Mouse (Mus musculus) heart, adult 10 weeks (tissue): Measurements from ENCODE around the gene Olfr1199. TPM values are rescaled to one million over a fixed set of nuclear protein-coding genes. Genes with fewer than 3 reads are reported as not detected.

Source experiments
- polyA plus RNA-seq: library from polyadenylated mRNA; stranded (reverse); fragments of 350-450 nt; fragmentation: Illumina TruSeq; extraction: RNeasy Lipid Tissue Mini Kit (QIAGEN cat#74804); gene quantifications from one replicate; pipeline ENCODE4 v1.2.3, GENCODE M21; 2014; ENCODE audit warnings: low read depth, low replicate concordance

Gene Olfr1199
- not detected for polyA plus RNA-seq

DNA sequence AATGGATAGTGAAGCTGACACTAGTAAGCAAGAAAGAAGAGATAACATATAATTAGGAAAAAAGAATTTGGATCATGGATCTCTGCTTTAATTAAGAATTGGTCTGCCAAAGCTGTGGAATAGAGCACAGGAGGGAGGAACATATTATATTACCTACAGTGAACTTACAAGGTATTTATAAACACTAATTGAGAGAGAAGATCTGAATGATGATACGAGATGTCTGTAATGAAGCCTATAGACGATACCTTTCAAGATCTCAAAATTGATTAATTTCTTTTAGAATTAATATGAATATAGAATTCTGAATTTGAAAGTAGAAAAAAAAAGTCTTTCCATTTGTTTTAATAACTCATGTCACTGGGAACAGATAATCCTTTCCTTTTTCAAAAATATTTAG is at the start of gene Olfr1199:
Gene Olfr1199, minus strand, starts transcription at position 101 of the 400 bp plus-strand sequence.

DNA sequence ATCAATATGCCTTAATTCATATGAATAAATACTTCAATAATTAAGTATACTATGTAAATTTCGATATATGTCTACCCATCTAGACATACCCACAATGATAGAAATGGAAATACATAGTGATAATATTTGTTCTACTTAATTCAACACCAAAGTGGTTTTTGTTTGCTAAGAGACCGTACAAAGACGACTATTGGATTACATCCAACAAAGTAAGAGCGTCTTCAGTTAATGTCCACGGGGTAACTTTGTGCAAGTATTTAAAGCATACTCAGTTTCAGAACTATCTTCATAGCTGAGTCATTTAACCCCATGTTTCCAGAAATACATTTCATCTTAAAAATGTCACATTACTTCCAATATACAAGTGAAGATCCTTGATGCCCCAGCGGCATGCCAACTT is 32.5 kb upstream of the Olfr1199 start, which contains the start of gene Olfr1201:
Gene Olfr1201, plus strand, starts transcription at position 301 of the 400 bp plus-strand sequence.

DNA sequence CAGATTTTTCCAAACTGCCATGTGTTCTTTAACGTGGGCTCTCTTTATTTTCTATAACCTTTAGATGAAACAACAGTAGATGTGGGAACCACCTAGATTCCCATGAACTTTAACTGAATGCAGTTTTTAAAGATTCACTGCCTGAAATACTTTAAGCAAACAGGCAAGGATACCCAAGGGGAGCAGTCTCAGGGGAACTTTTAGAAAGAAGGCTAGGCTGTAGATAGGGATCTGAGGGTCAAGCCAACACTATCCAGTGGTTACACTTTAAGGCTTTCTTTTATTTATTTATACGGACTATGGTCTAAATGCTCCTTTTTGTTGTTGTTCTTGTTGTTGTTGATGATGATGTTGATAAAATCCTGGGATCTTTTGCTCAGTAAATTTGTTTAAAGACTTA is 10.1 kb upstream of the Olfr1199 start, which contains the start of gene Olfr1200:
Gene Olfr1200, minus strand, starts transcription at position 101 of the 400 bp plus-strand sequence.

DNA sequence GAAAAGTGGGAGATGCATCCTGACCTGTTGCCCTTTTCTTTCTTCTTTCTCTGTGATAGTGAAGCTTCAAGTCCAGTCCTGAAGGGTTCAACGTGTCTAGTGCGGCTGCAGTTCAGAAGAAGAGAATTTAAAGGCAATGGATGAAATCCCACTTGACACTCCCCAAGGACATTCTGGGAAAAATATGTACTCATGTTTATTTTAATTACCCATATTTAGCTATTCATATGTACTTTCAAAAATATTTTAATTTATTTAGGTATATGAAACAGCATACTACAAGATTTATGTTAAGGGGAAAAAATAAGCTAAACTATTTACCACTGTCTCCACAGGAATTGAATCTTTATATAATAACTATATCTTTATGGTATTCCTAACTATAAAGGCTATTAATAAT is 9.0 kb downstream of the Olfr1199 start, which contains the start of gene Olfr1198:
Gene Olfr1198, minus strand, starts transcription at position 101 of the 400 bp plus-strand sequence.

DNA sequence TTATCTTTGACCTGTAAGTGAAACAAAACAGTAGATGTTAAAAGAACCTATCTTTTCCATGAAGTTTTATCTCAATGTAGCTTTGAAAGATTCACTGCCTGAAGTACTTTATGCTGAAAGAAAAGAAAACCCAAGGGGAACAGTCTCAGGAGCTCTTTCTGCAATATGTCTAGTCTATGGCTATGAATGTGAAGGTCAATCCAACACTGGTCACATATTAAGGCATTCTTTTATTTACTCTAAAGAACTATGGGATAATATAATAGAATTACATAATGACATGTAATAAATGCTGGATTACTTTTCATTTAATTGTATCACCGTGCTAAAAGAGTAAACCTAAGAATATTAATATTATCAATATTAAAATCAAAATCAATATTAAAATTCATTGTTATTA is 28.0 kb downstream of the Olfr1199 start, which contains the start of gene Olfr1197:
Gene Olfr1197, minus strand, starts transcription at position 101 of the 400 bp plus-strand sequence.

DNA sequence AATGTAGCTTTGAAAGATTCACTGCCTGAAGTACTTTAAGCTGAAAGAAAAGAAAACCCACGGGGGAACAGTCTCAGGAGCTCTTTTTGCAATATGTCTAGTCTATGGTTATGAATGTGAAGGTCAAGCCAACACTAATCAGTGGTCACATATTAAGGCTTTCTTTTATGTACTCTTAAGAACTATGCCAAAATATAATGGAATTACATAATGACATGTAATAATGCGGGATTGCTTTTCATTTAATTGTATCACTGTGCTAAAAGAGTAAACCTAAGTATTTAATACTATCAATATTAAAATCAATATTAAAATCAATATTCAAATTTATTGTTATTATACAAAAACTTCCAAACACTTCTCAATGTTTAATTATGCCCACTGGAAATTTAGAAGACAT is 55.8 kb downstream of the Olfr1199 start, which contains the start of gene Olfr1196:
Gene Olfr1196, minus strand, starts transcription at position 101 of the 400 bp plus-strand sequence.

Other genes starting within 250 kb of the Olfr1199 start
- gene Olfr1186, start 241.9 kb downstream of the Olfr1199 start, polyA plus RNA-seq = not detected
- gene Olfr1188, start 203.5 kb downstream of the Olfr1199 start, polyA plus RNA-seq = not detected
- not detected for gene Olfr1189, start 174.0 kb downstream of the Olfr1199 start, polyA plus RNA-seq
- not detected for gene Olfr1191-ps1, start 119.9 kb downstream of the Olfr1199 start, polyA plus RNA-seq
- gene Olfr1192-ps1, start 112.0 kb downstream of the Olfr1199 start, polyA plus RNA-seq = not detected
- gene Olfr1193, start 84.8 kb downstream of the Olfr1199 start, polyA plus RNA-seq = not detected
- not detected for gene Olfr1195, start 71.3 kb downstream of the Olfr1199 start, polyA plus RNA-seq
- not detected for gene Olfr1196, start 55.9 kb downstream of the Olfr1199 start, polyA plus RNA-seq
- gene Olfr1197, start 28.1 kb downstream of the Olfr1199 start, polyA plus RNA-seq = not detected
- not detected for gene Olfr1198, start 9.1 kb downstream of the Olfr1199 start, polyA plus RNA-seq
- not detected for gene Olfr1200, start 10.0 kb upstream of the Olfr1199 start, polyA plus RNA-seq
- not detected for gene Olfr1201, start 32.6 kb upstream of the Olfr1199 start, polyA plus RNA-seq
- not detected for gene Olfr1202, start 54.0 kb upstream of the Olfr1199 start, polyA plus RNA-seq
- gene Olfr1205, start 69.3 kb upstream of the Olfr1199 start, polyA plus RNA-seq = not detected
- gene Olfr1204, start 88.8 kb upstream of the Olfr1199 start, polyA plus RNA-seq = not detected
- gene Olfr1206, start 102.8 kb upstream of the Olfr1199 start, polyA plus RNA-seq = not detected
- gene Olfr1208, start 141.8 kb upstream of the Olfr1199 start, polyA plus RNA-seq = not detected
- not detected for gene Olfr1209, start 154.7 kb upstream of the Olfr1199 start, polyA plus RNA-seq
- not detected for gene Olfr1211, start 177.6 kb upstream of the Olfr1199 start, polyA plus RNA-seq
- gene Olfr1212, start 193.5 kb upstream of the Olfr1199 start, polyA plus RNA-seq = not detected
- gene Gm13762, start 219.8 kb upstream of the Olfr1199 start, polyA plus RNA-seq = not detected
- not detected for gene Olfr1214, start 232.2 kb upstream of the Olfr1199 start, polyA plus RNA-seq
- gene Olfr1215, start 246.5 kb upstream of the Olfr1199 start, polyA plus RNA-seq = not detected